Mouse (Mus musculus) lung, adult 2 months (tissue): ENCODE measurements around the gene Gm26897.

ENCODE experiments used
- CTCF ChIP-seq: fragments of 200-500 bp; IDR thresholded peaks from 2 replicates; pipeline ENCODE4 v1.5.1; 2011; ENCODE audit warnings: mild to moderate bottlenecking, low read length, control low read depth; ENCODE audit not compliant: insufficient read depth
- POLR2A ChIP-seq: fragments of 200-500 bp; IDR thresholded peaks from 2 replicates; pipeline ENCODE4 v1.6.1; 2011; ENCODE audit warnings: low read depth, mild to moderate bottlenecking, control low read depth, low read length, borderline replicate concordance; ENCODE audit errors: extremely low read depth

DNA sequence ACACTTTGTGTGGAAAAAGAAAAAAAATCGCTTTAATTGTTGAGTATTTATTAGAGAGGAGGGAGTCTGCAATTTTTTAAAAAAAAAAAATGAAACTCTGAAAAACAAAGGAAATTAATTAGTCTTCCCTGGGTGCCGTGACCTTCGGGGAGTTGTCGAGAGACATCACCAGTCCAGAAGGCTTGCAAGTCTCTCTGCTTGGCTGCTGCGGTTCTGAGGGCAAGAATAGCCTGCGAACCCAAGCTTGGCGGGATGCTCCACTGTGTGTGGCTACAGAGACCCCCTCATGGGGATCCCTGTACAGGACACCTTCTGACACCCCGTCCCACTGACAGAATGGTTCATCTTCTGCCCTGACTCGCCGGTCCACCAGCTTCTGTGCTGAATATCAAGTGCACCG, 7.6 kb downstream of the Gm26897 start:
- TF ChIP-seq POLR2A (no peak), CTCF (no peak)
